Mouse (Mus musculus): ENCODE measurements around the gene Srebf2. TPM values are rescaled to one million over a fixed set of nuclear protein-coding genes. Genes with fewer than 3 reads are reported as not detected.

The Srebf2 gene
- total RNA-seq, 2 experiments from 2014 or later, result 36.2 to 40.7 TPM

DNA sequence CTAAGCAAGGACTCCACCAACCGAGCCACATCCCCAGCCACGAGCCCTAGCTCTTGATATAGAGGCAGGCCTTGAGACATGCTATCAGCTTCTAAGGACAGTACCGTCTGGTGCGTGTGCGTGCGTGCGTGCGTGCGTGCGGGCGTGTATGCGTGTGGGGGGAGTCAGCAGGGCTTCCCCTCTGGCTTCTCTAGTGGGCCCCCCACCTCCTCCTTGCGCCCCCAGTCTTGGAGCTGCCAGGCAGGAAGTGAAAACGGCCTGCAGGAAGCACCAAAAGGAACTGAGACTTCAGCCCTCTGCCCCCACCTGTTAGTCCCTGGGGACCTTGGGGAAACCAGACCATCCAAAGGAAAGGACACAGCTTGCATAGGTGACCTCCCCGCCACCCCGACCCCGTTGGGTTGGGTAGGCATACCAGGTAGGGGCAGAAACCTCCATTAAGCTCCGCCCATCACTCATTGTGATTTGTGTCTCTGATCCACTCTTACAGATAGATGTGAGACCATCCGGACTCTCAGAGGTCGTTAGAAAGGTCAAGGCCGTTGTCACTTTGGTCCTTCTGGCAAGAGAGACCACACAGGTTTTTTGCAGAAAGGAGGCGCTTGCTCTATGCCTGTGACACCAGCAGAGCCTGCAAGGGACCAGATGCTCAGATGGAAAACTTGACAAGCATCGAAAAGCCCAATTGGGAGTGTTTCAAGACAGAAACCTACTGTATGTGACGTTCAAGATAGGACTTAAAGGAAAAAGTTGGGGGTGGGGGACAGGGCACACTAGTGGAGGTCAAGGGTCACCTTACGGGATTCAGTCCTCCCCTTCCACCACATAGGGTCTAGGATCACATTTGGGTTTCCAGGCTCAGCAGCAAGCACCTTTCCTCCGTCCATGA is 72.0 kb downstream of the Srebf2 start:
- no peak for ATAC-seq (replicated peaks; ENCODE audit: low FRiP score, poor library complexity, severe bottlenecking)

DNA sequence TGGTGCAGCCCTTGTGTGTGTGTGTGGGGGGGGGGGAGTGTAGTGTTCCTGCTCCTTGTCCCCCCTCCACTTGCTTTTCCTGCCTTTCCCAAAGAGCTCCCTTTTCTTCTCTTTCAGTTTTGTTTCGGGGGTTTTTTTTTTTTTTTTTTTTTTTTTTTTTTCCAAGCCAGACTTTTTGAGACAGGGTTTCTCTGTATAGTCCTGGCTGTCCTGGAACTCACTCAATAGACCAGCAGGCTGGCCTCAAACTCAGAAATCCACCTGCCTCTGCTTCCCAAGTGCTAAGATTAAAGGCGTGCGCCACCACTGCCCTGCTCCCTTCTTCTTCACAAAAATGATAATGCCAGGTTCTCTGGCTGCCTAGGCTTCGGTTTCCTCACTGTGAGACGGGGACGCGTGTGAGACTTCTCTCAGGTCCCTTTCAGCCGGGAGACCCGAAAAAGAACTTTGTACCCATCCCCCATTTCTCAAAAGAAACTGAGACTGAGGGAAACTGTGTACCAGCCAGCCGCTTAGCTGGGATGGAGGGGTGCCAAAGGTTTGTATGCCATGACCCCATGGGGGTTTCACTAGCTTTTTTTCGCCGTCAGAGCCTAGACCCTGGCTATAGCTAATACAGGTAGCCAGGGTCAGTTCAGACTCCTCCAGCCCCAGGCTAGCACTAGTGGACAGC is 73.2 kb downstream of the Srebf2 start:
- no peak for ATAC-seq (replicated peaks; ENCODE audit: low FRiP score, poor library complexity, severe bottlenecking)

DNA sequence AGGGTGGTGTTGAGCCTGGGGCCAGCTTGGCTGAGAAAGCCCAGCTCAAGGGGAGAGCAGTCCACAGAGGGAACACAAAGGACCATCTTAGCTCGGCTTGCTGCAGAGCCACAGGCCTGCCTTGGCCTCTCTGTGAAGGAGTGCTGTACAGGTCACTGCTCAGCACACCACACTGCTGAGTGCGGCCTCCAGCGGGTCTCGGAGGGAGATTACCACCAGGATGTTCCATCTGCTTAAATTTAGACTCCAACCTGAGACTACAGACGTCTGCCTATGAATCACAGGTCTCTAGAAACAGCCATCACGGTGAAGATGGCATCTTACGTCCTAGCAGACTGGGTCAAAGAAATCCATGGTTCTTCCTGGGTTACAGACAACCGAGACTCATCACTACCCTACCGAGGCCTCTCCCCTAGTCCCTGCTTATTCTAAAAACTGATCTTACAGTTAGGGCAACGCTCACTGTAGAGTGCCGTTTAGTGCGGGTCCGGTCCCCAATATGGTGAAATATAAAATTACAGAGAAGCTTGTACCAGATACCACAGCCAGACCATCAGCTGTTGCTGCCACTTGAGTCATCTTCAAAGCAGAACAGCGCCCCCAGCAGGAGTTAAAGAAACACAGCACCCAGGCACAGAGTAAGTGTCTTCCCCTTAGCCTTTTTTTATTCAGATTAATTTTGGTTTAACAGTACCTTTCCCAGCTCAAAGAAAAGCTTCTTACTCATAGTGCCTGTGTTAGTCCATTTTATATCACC is 74.3 kb downstream of the Srebf2 start:
- ATAC-seq (replicated peaks; ENCODE audit: low FRiP score, poor library complexity, severe bottlenecking), result no peak

GRCm38 (mm10) chr15:82223251-82223650 is 76.3 kb downstream of the Srebf2 start:
- ATAC-seq (replicated peaks; ENCODE audit: low FRiP score, poor library complexity, severe bottlenecking), result no peak

DNA sequence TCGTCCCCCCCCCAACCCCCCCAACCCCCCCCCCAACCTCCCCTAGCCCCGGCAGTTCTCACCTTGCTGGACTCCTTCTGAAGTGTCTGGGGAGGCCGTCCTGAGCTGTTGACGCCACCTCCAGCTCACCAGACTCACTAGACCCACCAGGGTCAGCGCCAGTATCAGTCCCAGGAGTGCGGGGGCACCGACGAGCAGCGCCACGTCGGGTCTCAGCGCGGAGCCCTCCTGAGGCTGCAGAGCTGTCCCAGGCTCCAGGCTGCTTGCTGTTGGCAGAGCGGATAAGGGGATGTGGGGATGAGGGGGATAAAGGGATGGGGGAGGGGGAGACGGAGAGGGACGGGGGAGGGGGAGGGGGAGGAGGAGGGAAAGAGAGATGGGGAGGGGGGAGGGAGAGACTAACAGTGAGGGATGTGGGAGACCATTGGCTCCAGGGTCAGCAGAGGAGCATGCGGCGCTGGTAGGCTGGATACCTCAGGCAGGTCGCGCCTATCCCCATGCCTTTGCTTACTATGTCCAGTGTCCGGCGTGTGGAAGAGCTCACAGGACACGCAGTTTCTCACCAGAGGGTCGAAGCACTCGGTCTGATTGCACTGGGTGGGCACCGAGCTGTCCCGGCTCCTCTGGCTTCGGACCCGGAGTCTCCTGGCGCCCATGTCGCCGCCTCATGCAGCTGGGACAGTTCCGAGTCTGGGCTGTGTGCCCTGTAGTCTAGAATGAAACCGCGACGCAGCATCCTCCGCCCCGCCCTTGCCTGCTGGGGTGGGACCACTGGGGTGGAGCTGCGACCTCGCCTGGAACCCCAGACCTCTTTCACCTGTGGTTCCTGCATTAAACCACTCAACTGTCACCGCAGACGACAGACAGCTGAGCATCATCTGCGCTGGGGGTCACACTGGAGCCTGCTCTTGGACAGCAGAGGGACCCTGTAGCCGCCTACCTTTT is 76.9 kb downstream of the Srebf2 start, which contains the start of gene Tnfrsf13c:
Gene Tnfrsf13c, minus strand, starts transcription at position 713 of the 945 bp plus-strand sequence.
- ATAC-seq (replicated peaks; ENCODE audit: low FRiP score, poor library complexity, severe bottlenecking), result peak; percentile 73

DNA sequence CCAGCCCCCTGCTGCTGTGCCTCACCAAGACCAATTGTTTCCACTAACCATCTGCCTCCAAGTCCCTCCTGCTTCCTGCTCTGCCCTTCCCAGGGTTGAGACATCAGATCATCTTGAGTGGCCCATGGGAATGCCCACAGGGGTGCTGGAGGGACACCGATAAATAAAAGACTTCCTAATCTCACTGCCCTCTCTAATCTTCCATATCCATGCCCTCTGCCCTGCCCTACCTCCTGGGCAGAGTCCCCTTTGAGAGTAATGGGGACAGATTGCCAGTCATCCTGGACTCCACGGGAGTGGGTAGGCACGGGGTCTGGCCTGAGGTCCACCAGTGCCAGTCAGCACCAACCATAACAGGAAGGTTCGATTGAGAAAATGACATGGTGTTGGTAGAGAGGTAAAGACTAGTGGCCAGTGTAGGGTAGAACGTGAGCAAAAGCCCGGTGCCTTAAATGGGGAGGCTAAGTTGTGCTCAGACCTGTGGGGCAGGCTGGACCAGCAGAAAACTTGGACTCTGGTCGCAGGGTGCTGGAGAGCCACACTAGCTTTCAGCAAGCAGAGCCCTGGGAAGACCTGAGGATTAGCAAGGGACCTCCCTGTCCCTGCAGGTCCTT is 77.7 kb downstream of the Srebf2 start:
- peak; percentile 40 for ATAC-seq (replicated peaks; ENCODE audit: low FRiP score, poor library complexity, severe bottlenecking)

- no peak for ATAC-seq (replicated peaks; ENCODE audit: low FRiP score, poor library complexity, severe bottlenecking)
Observed at GRCm38 (mm10) chr15:82225769-82226168, 78.8 kb downstream of the Srebf2 start.

GRCm38 (mm10) chr15:82229542-82230045 is 82.6 kb downstream of the Srebf2 start:
- ATAC-seq (replicated peaks; ENCODE audit: low FRiP score, poor library complexity, severe bottlenecking), result peak; percentile 77

DNA sequence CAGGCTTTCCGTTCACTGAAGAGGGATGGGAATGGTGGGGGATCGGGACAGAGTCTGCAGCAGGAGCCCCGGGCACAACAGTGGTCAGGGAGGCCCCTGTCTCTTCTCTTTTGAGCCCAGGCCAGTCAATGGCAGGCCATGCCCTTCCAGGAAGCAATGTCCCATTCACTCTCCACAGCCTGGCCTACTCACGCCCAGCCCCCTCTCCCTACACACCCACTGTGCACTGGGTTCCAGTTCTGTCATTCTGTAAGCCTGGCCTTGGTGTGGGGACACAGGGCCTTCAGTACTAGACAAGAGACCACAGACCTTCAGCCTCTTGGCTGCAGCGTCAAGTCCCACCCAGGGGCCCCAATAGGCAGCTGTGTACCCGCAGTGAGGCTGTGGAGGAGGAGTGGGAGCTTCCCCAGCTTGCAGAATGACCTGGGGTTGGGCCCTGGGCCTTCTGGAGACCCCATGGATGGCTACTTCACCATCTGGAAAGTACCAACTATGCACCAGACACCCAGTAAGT is 83.2 kb downstream of the Srebf2 start:
- ATAC-seq (replicated peaks; ENCODE audit: low FRiP score, poor library complexity, severe bottlenecking), result peak; percentile 45

DNA sequence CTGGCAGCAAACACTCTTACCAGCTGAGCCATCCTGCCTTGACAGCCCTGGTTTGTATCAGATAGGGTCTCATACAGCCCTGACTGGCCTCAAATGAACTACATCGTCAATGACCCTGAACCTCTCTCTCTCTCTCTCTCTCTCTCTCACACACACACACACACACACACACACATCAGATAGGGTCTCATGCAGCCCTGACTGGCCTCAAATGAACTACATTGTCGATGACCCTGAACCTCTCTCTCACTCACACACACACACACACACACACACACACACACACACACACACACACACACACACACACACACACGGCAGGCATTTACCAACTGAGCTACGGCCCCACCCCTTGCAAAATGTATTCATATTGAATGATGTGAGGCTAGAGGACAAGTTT is 84.1 kb downstream of the Srebf2 start:
- no peak for ATAC-seq (replicated peaks; ENCODE audit: low FRiP score, poor library complexity, severe bottlenecking)

GRCm38 (mm10) chr15:82231591-82232378 is 84.8 kb downstream of the Srebf2 start:
- no peak for ATAC-seq (replicated peaks; ENCODE audit: low FRiP score, poor library complexity, severe bottlenecking)

- ATAC-seq (replicated peaks; ENCODE audit: low FRiP score, poor library complexity, severe bottlenecking), result no peak
Observed at GRCm38 (mm10) chr15:82232651-82233050, 85.7 kb downstream of the Srebf2 start.

GRCm38 (mm10) chr15:82235661-82236060 is 88.7 kb downstream of the Srebf2 start:
- ATAC-seq (replicated peaks; ENCODE audit: low FRiP score, poor library complexity, severe bottlenecking), result no peak

GRCm38 (mm10) chr15:82236565-82236964 is 89.6 kb downstream of the Srebf2 start:
- ATAC-seq (replicated peaks; ENCODE audit: low FRiP score, poor library complexity, severe bottlenecking), result peak; percentile 78

DNA sequence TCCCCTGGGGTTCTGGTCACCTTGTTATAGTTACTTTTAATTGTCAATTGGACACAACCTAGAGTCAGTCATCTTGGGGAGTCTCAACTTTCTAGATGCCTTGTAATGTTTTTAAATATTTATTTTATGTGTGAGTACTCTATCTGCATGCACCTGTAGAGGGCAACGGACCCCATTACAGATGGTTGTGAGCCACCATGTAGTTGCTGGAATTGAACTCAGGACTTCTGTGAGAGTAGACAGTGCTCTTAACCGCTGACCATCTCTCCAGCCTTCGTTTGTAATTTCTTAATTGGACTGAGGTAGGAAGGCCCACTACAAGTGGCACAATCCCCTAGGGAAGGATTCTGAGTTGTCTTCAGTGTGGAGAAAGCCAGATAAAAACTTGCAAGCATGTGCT is 96.3 kb downstream of the Srebf2 start:
- ATAC-seq (replicated peaks; ENCODE audit: low FRiP score, poor library complexity, severe bottlenecking), result no peak

DNA sequence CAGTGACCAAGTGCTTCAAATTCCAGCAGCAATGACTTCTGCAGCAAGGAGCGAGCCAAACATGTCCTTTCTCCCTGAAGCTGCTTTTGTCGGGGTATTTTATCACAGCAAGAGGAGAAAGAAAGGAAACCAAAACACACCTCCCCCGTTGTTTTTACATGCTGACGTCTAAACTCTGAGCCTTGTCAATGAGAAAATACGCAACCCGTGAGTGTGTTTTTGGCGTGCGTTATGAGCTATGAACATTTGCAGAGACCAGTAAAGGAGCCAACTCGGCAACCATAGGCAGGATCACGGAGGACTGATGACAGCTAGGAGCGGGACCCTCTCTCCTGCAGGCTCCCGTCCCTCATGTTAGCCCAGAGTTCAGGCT is 96.7 kb downstream of the Srebf2 start:
- 0 out of 2 replicates have a peak, but pooled peaks have one; percentile 1 for ATAC-seq (replicated peaks; ENCODE audit: low FRiP score, poor library complexity, severe bottlenecking)

DNA sequence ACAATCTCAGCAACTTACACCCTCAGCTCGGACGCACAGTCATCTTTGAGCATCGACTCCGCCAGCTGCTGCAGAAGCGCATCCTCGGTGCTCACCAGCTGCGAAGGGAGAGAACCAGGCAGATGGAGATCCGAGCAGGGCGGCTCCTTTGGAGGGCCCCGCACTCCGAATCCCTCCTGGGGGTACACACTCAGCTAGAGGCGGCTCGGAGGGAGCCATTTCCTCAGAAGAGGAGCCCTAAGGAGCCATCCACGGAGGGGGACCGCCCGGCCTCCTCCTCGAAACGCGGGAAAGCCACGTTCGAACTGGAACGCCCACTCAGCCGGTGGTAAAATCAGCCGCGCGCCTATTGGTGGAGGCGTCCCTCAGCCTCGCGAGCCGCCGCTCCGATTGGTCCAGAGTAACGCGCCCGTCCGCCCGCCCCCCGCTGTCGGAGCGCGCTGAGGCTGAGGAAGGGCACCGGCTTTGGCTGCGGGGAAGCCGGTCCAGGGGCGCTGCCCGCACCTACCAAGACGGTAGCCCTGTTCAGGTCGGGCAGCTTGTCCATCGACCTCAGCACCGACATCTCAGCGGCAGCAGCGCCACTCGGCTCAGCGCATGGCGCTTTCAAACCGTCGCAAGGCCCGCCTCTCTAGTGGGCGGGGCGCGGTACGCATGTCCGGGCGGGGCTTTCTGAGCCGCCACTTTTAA is 97.3 kb downstream of the Srebf2 start, which contains the start of gene Cenpm:
Gene Cenpm, minus strand, starts transcription at position 634 of the 690 bp plus-strand sequence.
- ATAC-seq (replicated peaks; ENCODE audit: low FRiP score, poor library complexity, severe bottlenecking), result peak; percentile 96
